Mouse (Mus musculus): ENCODE data around the gene Wdpcp.

The Wdpcp gene

DNA sequence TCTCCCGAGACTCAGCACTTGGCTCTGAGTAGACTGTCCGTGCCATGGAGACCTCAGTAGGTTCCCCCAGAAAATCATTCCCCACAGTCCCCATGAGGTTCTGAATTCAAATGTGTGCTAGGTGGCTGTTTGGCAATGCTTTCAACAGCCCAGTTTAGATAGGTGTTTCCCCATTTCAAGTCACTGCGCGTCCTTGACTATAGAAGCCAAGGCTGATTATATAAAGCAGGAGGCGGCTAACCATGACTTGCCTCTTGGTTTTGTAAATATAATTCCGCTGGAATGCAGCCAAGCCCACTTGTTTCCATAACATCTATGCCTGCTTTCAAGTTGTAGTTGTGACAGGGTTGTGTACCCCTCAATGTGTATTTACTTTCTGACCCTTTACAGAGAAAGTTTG is 157.9 kb downstream of the Wdpcp start:
- no peak for DNase-seq (ENCODE audit: extremely low read depth, insufficient read length, low spot score)

- no peak for DNase-seq (ENCODE audit: extremely low read depth, insufficient read length, low spot score)
Measured at GRCm38 (mm10) chr11:21735272-21735671, 163.2 kb downstream of the Wdpcp start.

DNA sequence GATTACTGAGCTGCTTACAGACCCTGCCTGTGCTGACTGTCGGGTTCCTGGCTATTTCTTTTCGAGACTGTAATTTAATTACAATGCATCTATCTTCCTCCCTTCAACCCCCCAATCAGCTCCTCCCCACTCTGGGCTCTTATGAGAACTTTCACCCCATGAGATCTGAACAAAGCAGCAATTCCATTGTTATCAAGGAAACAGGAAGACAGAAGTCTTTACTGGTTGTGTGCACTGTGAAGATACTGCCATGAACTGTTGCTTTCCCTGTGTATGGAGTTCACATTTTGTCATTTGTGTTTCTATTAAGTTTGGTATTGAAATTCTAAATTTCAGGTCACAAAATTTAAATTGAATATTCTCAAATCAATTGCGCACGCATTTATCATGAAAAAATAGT is 177.5 kb downstream of the Wdpcp start:
- no peak for DNase-seq (ENCODE audit: extremely low read depth, insufficient read length, low spot score)

- no peak for DNase-seq (ENCODE audit: extremely low read depth, insufficient read length, low spot score)
Measured at GRCm38 (mm10) chr11:21763201-21763600, 191.2 kb downstream of the Wdpcp start.

- DNase-seq (ENCODE audit: extremely low read depth, insufficient read length, low spot score), result no peak
Measured at GRCm38 (mm10) chr11:21788831-21789230, 216.8 kb downstream of the Wdpcp start.

DNA sequence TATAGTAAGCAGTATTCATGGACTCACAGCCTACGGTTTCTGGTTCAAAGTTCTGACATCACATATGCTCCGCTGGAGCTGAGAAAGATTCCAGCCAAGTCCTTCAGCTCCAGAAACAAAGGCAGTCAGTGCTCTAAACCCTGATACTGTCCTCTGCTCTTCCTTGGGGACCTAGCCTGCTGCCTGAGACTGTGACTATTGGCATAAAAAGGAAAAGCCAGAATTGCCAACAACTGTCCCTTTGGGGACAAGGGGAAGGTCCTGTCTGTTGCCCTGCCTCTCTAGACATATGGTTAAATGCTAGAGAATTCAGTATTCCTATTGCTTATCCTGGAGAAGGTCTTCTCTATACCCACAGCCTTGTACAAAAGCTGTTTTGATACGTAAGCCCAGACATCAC is 252.9 kb downstream of the Wdpcp start:
- DNase-seq (ENCODE audit: extremely low read depth, insufficient read length, low spot score), result no peak

DNA sequence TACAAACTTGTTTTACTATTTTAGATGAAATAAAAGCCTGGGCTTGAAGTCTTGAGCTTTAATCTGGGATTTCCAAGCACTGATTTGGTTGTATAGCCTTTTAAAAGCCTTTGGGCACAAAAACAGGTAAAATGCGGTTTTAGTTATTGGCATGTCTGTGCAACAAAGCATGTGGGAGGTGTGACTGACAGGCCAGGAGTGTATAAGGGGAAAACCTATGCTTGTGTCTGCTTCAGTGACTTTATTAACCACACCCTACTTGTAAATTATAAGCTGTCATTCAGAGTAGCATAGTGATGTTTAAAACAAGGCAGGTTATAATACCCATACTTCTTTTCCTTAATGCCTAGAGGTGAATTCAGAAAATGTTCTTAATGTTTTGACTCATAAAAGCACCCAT is 254.5 kb downstream of the Wdpcp start:
- no peak for DNase-seq (ENCODE audit: extremely low read depth, insufficient read length, low spot score)

GRCm38 (mm10) chr11:21847040-21847439 is 275.0 kb downstream of the Wdpcp start:
- no peak for DNase-seq (ENCODE audit: extremely low read depth, insufficient read length, low spot score)

DNA sequence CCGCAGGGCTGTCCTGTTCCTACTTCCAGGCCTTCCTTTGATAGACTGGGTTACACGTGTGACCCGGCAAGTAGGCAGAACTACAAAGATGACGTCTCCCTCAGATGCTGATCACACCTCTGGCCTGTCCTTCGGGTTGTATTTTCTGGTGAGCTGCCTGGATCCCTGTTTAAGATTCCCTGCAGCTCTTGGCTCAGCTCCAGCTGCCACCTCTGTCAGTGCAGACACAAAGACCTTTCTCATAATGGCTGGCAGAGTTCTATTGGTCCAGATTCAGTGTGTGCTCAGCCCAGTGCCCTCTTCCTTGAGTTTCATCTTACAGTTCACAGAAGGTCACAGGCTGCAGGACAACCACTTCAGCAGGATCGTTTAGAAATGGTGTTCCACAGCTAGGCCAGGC is 292.0 kb downstream of the Wdpcp start:
- no peak for DNase-seq (ENCODE audit: extremely low read depth, insufficient read length, low spot score)

GRCm38 (mm10) chr11:21864516-21864915 is 292.5 kb downstream of the Wdpcp start:
- no peak for DNase-seq (ENCODE audit: extremely low read depth, insufficient read length, low spot score)

DNA sequence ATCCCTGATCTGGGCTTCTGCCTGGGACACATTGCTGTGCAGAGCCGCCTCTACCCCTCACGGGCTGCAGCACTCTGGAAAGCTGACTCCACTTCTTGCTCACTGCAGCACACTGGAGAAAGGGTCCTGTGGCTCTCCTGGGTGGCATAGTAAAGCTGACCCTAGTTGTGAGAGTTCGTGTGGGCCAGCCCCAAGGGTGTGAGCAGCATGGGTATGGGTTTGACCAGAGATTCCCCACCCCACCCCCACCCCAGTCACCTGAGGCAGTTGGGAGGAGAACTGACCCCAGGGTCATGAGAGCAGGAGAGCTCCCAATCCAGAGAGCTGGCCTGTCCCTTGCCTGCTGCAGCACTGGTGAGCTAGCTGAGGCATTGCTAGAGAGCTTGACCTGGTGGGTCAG is 296.6 kb downstream of the Wdpcp start:
- no peak for DNase-seq (ENCODE audit: extremely low read depth, insufficient read length, low spot score)

- no peak for DNase-seq (ENCODE audit: extremely low read depth, insufficient read length, low spot score)
Measured at GRCm38 (mm10) chr11:21870863-21871262, 298.8 kb downstream of the Wdpcp start.

DNA sequence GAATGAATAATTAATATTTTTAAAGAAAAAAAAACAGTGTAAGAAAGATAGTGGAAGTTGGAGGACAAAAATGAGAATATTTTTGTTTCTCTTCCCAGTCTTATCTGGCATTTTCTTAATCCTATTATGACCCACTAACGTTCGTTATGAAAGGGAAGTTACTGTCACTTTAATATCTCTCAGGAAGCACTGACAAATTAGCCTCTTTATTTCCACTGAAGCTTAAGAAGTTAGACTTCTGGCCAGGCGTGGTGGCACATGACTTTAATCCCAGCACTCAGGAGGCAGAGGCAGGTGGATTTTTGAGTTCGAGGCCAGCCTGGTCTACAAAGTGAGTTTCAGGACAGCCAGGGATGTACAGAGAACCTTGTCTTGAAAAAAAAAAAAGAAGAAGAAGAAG is 299.7 kb downstream of the Wdpcp start:
- DNase-seq (ENCODE audit: extremely low read depth, insufficient read length, low spot score), result no peak

DNA sequence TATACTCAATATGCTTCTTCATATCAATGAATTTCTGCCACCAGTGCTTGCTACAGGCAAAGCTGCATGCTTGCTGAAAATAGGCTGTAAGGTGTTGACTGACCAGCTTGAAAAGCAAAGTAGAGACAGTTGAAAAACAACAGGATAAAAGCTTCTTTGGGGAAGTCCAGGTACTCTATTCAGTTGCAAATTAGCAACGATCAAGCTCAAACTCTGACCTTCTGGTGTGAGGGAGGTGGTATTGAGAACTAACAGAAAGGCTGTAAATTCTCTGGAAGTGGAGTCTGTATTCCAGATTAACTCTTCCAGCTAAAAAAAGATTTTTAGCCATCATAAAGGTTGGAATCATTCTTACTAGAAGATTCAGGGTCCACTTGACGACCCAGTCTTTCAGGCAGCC is 303.0 kb downstream of the Wdpcp start:
- DNase-seq (ENCODE audit: extremely low read depth, insufficient read length, low spot score), result no peak

DNA sequence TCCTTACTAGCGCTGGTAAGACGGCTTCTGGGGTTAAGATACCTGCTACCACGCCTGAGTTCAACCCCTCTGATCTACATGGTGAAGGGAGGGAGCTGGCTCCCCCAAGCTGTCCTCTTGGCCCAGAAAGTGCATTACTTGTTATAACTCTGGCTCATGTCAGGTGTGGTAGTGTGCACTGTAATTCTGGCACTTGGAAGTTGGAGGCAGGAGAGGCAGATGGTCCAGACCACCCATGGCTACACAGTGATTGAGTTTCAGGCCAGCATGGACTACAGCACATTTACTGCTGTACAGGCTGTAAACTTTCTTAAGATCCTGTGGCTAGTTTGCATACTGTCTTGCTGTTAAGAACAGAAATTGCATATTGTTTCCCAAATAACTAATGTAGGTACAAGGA is 322.7 kb downstream of the Wdpcp start:
- no peak for DNase-seq (ENCODE audit: extremely low read depth, insufficient read length, low spot score)

DNA sequence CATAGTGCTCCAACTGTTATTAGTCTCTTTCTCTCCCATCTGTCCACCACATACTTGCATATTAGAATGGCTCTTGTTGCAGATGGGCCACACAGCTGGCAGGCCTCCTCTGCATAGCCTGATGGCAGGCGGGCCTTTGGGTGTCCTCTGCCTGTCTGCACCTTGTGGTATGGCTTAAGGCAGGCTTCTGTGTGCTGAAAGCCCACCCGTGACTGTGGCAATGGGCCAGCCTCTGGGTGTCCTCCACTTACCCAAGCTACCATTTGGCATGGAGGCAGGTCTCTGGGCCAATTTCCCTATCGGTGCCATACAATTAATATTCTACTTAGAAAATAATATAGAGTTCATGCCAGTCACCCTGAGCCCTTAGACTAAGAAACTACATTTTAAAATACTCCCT is 350.5 kb downstream of the Wdpcp start:
- DNase-seq (ENCODE audit: extremely low read depth, insufficient read length, low spot score), result no peak
